ENCODE assay signal across 20 mouse cellular contexts in the genomic region with DNA sequence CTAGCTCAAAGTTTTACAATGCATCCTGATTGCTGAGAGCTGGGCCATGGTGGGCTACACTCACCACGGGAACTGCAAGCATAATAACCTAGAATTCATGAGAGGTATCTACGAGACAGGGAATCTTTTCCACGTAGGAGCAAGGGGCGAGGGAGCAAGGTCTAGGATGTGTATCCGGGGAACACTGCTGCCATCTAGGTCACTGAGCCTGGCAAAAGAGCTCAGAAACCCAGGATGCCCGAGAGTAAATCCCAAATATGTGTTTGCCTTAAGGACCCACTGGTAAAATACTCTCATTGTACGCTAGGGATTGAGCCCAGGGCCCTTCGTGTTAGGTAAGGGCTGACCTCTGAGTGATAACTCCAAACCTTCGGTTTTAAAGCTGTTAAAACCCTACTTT.
DNase-seq lines count a peak whose midpoint lies in the region; ATAC-seq and TF ChIP-seq lines count a peak whose summit lies in the region.
"Had no signal": no experiment of that assay in that cellular context is flagged by ENCODE, and none has a peak within 500 bp of the region (broad histone marks: within the 10 kb centered on the region; RNA-seq: fewer than 3 reads in every experiment).

No protein-coding gene starts in this region.

- H3K4me3 ChIP-seq in forebrain, embryonic 10.5 days: no peak overlapping the region
- no peak overlapping the region for H3K4me3 ChIP-seq in forebrain, embryonic 11.5 days (ENCODE audit: low read depth, low read length)
- H3K4me3 ChIP-seq in heart, embryonic 12.5 days: no peak overlapping the region
- no peak overlapping the region for H3K4me3 ChIP-seq in heart, embryonic 10.5 days
- no peak overlapping the region for H3K4me3 ChIP-seq in olfactory bulb, adult 2 months (ENCODE audit: insufficient read depth, low read depth, low read length)

- H3K36me3 ChIP-seq in forebrain, embryonic 10.5 days (replicated peaks): peaks cover 36% of the 10 kb centered on the region
- H3K36me3 ChIP-seq in forebrain, embryonic 11.5 days (ENCODE audit: control insufficient read depth, insufficient read depth, low read length): no peaks in the 10 kb centered on the region
- H3K36me3 ChIP-seq in heart, embryonic 12.5 days: peaks cover 23% of the 10 kb centered on the region
- peaks cover 29% of the 10 kb centered on the region for H3K36me3 ChIP-seq in heart, embryonic 10.5 days
- H3K36me3 ChIP-seq: G1E had no signal

- TF ChIP-seq POLR2A in olfactory bulb, adult 2 months (IDR thresholded peaks at IDR 0.05; ENCODE audit: insufficient read depth, low read depth, low read length): no peak

- TF ChIP-seq CTCF in olfactory bulb, adult 2 months (IDR thresholded peaks at IDR 0.05; ENCODE audit: insufficient read depth, low read depth, low read length): no peak

- WGBS in forebrain, embryonic 10.5 days: 82% methylated on average over 9 of the region's 9 CpGs
- 73% methylated on average over 9 of the region's 9 CpGs for WGBS in forebrain, embryonic 11.5 days
- 77% methylated on average over 9 of the region's 9 CpGs for WGBS in heart, embryonic 12.5 days
- 82% methylated on average over 9 of the region's 9 CpGs for WGBS in heart, embryonic 10.5 days
- WGBS in olfactory bulb, adult 2 months: 61% methylated on average over 9 of the region's 9 CpGs

- no peak for ATAC-seq in forebrain, embryonic 11.5 days (replicated peaks; ENCODE audit: low FRiP score)
- ATAC-seq in heart, embryonic 12.5 days (ENCODE audit: insufficient number of reproducible peaks, low FRiP score): no peak
- ATAC-seq: activated CD4-positive, CD25-positive, alpha-beta regulatory T cell, adult 4 months; CD4-positive, CD25-positive, alpha-beta regulatory T cell, adult 4 months; Patski had no signal

- no peak overlapping the region for H3K9ac ChIP-seq in forebrain, embryonic 11.5 days (ENCODE audit: low read length)
- H3K9ac ChIP-seq in heart, embryonic 12.5 days: no peak overlapping the region

- H3K27me3 ChIP-seq in forebrain, embryonic 10.5 days (ENCODE audit: poor library complexity, severe bottlenecking): no peaks in the 10 kb centered on the region
- H3K27me3 ChIP-seq in forebrain, embryonic 11.5 days (ENCODE audit: control insufficient read depth, insufficient read depth, low read length): no peaks in the 10 kb centered on the region
- no peaks in the 10 kb centered on the region for H3K27me3 ChIP-seq in heart, embryonic 12.5 days (replicated peaks)
- H3K27me3 ChIP-seq in heart, embryonic 10.5 days (ENCODE audit: insufficient read depth, poor library complexity, severe bottlenecking): no peaks in the 10 kb centered on the region
- H3K27me3 ChIP-seq: CH12.LX, Patski had no signal

- H3K27ac ChIP-seq in forebrain, embryonic 10.5 days: peak overlapping the region; percentile 4
- H3K27ac ChIP-seq in forebrain, embryonic 11.5 days (ENCODE audit: low read depth, low read length): no peak overlapping the region
- no peak overlapping the region for H3K27ac ChIP-seq in heart, embryonic 12.5 days (ENCODE audit: poor library complexity, severe bottlenecking)
- H3K27ac ChIP-seq in heart, embryonic 10.5 days: no peak overlapping the region
- 0 out of 2 replicates have a peak overlapping the region, but pooled peaks have one; percentile 21 for H3K27ac ChIP-seq in olfactory bulb, adult 2 months (ENCODE audit: insufficient read depth, low read depth, low read length)

- H3K4me1 ChIP-seq in forebrain, embryonic 10.5 days: peaks cover 64% of the 10 kb centered on the region
- peaks cover 24% of the 10 kb centered on the region for H3K4me1 ChIP-seq in forebrain, embryonic 11.5 days (replicated peaks; ENCODE audit: control insufficient read depth, insufficient read depth, low read length)
- peaks cover 75% of the 10 kb centered on the region for H3K4me1 ChIP-seq in heart, embryonic 12.5 days (replicated peaks)
- H3K4me1 ChIP-seq in heart, embryonic 10.5 days: peaks cover 43% of the 10 kb centered on the region
- H3K4me1 ChIP-seq in olfactory bulb, adult 2 months (ENCODE audit: control insufficient read depth, insufficient read depth, low read length): peaks cover 19% of the 10 kb centered on the region

- intact Hi-C loops in heart, postnatal 14 days (cut with DNase I): no loop called here

- DNase-seq in forebrain, embryonic 10.5 days (ENCODE audit: extremely low spot score, low spot score): no peak
- no peak for DNase-seq in forebrain, embryonic 11.5 days (ENCODE audit: low spot score)
- peak; percentile 84 for DNase-seq in heart, adult 11 months
- peak; percentile 64 for DNase-seq in heart, embryonic 10.5 days (ENCODE audit: low spot score)
- no peak for DNase-seq in heart, postnatal 14 days
- no peak for DNase-seq in lung, postnatal 36 days
- DNase-seq: adrenal gland, adult 2 months; adrenal gland, adult 8-10 months; adrenal gland, postnatal 10 days; adrenal gland, postnatal 36 days; B cell, adult 2 months; cerebellum, adult 11 months; cerebellum, adult 11-12 months had no signal

- no peaks in the 10 kb centered on the region for H3K9me3 ChIP-seq in forebrain, embryonic 10.5 days
- H3K9me3 ChIP-seq in forebrain, embryonic 11.5 days (ENCODE audit: control insufficient read depth, low read length): no peaks in the 10 kb centered on the region
- no peaks in the 10 kb centered on the region for H3K9me3 ChIP-seq in heart, embryonic 12.5 days (replicated peaks)
- H3K9me3 ChIP-seq in heart, embryonic 10.5 days: no peaks in the 10 kb centered on the region
- H3K9me3 ChIP-seq: G1E had no signal

- no peak overlapping the region for H3K4me2 ChIP-seq in forebrain, embryonic 11.5 days (ENCODE audit: low read depth, low read length, severe bottlenecking)
- H3K4me2 ChIP-seq in heart, embryonic 12.5 days: no peak overlapping the region

Comparison
In these comparisons a context has a peak if more than half of its experiments do, and no peak if none do; other contexts are left out.
1. DNase-seq: peak in heart, adult 11 months (single experiment) and heart, embryonic 10.5 days (single experiment); none in forebrain, embryonic 10.5 days (single experiment), forebrain, embryonic 11.5 days (single experiment), heart, postnatal 14 days (0 of 2) and lung, postnatal 36 days (single experiment).
2. H3K27ac ChIP-seq: peak in forebrain, embryonic 10.5 days (single experiment) and olfactory bulb, adult 2 months (single experiment); none in forebrain, embryonic 11.5 days (single experiment), heart, embryonic 12.5 days (single experiment) and heart, embryonic 10.5 days (single experiment).